Mouse (Mus musculus) heart, postnatal 0 days (tissue): ENCODE measurements around the gene Zscan22. TPM values are rescaled to one million over a fixed set of nuclear protein-coding genes. Genes with fewer than 3 reads are reported as not detected.

Source experiments
- ATAC-seq: fragments of 200-750 bp; cut with Nextera tagmentation; 2 replicates; pipeline ENCODE4 v1.8.0; 2017; ENCODE audit warnings: low read depth, moderate number of reproducible peaks, moderate library complexity; ENCODE audit not compliant: insufficient read depth
- DNase-seq: peaks from one replicate; pipeline ENCODE4 v3.0.0-alpha.2; 2016; ENCODE audit warnings: low spot score
- H3K27ac ChIP-seq: fragments of 300-500 bp; sonication (generic); 2 replicates; pipeline ENCODE4 v1.5.1; 2014; ENCODE audit warnings: low read depth, mild to moderate bottlenecking
- H3K27me3 ChIP-seq: fragments of 300-500 bp; sonication (generic); 2 replicates; pipeline ENCODE4 v1.6.1; 2014; ENCODE audit warnings: low read length, mixed read lengths; ENCODE audit not compliant: control insufficient read depth, insufficient read depth
- H3K36me3 ChIP-seq: fragments of 300-500 bp; sonication (generic); replicated peaks from 2 replicates; pipeline ENCODE4 v1.6.1; 2014; ENCODE audit warnings: low read length, mixed read lengths; ENCODE audit not compliant: control insufficient read depth, insufficient read depth
- H3K4me1 ChIP-seq: fragments of 300-500 bp; sonication (generic); 2 replicates; pipeline ENCODE4 v1.6.1; 2014; ENCODE audit warnings: antibody characterized with exemption; ENCODE audit not compliant: control insufficient read depth, insufficient read depth
- H3K4me2 ChIP-seq: fragments of 300-500 bp; sonication (generic); 2 replicates; pipeline ENCODE4 v1.6.1; 2014; ENCODE audit warnings: low read depth, mild to moderate bottlenecking, low read length, moderate library complexity
- H3K4me3 ChIP-seq: fragments of 300-500 bp; sonication (generic); 2 replicates; pipeline ENCODE4 v1.5.1; 2014; ENCODE audit warnings: low read depth, low read length
- H3K9ac ChIP-seq: fragments of 300-500 bp; sonication (generic); replicated peaks from 2 replicates; pipeline ENCODE4 v1.6.1; 2014; ENCODE audit warnings: low read depth, low read length, mixed read lengths
- H3K9me3 ChIP-seq: fragments of 300-500 bp; sonication (generic); replicated peaks from 2 replicates; pipeline ENCODE4 v1.6.1; 2016; ENCODE audit warnings: low read length; ENCODE audit not compliant: control insufficient read depth
- CTCF ChIP-seq: IDR thresholded peaks from 2 replicates; pipeline ENCODE4 v1.5.1; 2016; ENCODE audit warnings: antibody characterized with exemption, control low read depth, low read depth
- EP300 ChIP-seq: IDR thresholded peaks from 2 replicates; pipeline ENCODE4 v1.6.1; 2016; ENCODE audit warnings: antibody characterized with exemption, low read depth
- WGBS: fragments of 180-500 bp; shearing (Covaris S2); extraction: QIAGEN DNeasy Blood & Tissue Kit; methylation state at CpG from one replicate; pipeline ENCODE4 v1.1.7; 2014; 5-methylcytosine and 5-hydroxymethylcytosine counted together
- polyA plus RNA-seq: library from polyadenylated mRNA; unstranded; fragments of >200 nt; fragmentation: Nextera tagmentation; extraction: Ambion mirVana; gene quantifications from 2 replicates; pipeline ENCODE4 v1.2.1, GENCODE M21; 2015
- total RNA-seq: library from RNA; depleted of rRNA; stranded (reverse); fragments of >200 nt; gene quantifications from 2 replicates; pipeline ENCODE4 v1.2.3, GENCODE M21; 2014; ENCODE audit warnings: low replicate concordance

The Zscan22 gene
- total and polyA plus RNA-seq, 2 experiments from 2014 or later: 3.5 to 4.6 TPM

DNA sequence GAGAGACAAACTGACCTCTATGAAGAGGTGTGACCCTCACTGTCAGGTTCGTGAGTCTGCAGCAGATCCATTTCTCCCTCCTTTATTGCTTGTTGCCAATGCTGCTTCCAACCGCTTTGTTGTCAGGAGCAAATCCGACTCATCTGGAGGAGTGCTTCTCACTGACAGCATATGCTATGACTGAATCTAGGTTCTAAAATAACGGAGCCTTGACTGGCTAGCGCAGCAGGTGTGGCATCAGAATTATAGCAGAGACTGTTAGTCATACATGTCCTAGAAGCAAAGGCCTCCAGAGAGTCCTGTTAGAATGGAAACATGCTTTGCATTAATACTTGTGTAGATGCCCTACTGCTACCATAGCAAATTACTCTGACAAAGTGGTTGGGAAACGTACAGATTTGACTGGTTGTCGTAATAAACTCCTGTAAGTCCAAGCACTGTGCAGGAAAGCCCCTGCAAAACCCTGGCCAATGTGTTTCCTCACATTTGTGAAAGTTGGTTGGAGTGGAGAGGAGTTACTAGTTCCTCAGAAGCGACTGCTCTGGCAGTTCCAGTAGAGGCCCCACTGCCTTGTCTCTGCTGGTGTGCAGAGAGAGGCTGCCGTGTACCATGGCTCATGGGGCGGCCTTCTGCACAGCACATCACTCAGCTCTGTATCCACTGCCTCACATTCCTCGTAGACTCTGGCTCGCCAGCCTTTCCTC, 10.9 kb upstream of the Zscan22 start:
- no peak overlapping the region for H3K4me2 ChIP-seq
- DNase-seq: no peak
- 87% methylated on average over 12 of the region's 12 CpGs for WGBS
- peaks cover 59% of the 10 kb centered on the region for H3K36me3 ChIP-seq
- no peak for TF ChIP-seq CTCF
- no peak for TF ChIP-seq EP300
- no peak overlapping the region for H3K9ac ChIP-seq
- no peaks in the 10 kb centered on the region for H3K9me3 ChIP-seq
- no peak for ATAC-seq
- H3K4me3 ChIP-seq: no peak overlapping the region
- H3K27ac ChIP-seq: no peak overlapping the region
- H3K4me1 ChIP-seq: peaks cover 3% of the 10 kb centered on the region
- no peaks in the 10 kb centered on the region for H3K27me3 ChIP-seq

DNA sequence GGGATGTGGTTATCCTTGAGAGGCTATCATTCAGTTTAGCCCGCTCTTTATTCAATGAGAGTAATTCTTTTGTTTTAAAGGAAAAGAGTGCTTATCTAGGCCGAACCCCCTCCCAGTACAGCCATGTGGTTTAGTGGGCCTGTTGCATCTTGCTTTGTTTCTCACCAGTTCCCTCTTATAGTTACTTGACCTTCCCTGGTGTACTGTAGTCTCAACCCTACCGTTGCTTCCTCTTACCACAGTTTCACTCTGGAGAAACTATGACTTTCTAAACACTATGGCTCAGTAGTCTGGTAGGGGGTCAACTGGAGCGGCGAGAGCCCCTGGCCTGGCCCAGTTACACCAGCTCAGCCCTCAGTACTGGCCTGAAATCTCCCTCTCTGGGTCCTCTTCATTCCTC, 10.0 kb upstream of the Zscan22 start:
- TF ChIP-seq CTCF: no peak
- TF ChIP-seq EP300: no peak
- no peak overlapping the region for H3K27ac ChIP-seq
- H3K9me3 ChIP-seq: no peaks in the 10 kb centered on the region
- ATAC-seq (no peak), DNase-seq (no peak)
- no peak overlapping the region for H3K4me3 ChIP-seq
- no peaks in the 10 kb centered on the region for H3K27me3 ChIP-seq
- WGBS: 92% methylated on average over 5 of the region's 5 CpGs
- H3K36me3 ChIP-seq: peaks cover 61% of the 10 kb centered on the region
- no peaks in the 10 kb centered on the region for H3K4me1 ChIP-seq
- H3K9ac ChIP-seq: no peak overlapping the region
- H3K4me2 ChIP-seq: no peak overlapping the region

DNA sequence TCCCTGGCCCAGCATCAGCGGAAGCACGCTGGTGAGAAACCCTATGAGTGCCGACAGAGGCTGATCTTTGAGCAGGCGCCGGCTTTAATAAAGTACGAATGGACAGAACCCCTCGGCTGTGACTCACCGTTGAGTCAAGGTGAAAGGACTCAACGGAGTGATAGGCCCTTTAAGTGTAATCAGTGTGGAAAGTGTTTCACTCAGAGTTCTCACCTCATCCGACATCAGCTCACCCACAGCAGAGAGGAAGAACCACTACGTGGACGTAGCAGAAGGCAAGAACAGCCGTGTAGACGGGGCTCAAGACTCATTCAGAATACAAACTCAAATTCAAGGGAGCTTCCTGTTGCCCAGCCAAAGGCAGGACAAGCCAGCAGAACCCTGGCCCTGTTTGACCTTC, 6.7 kb upstream of the Zscan22 start:
- ATAC-seq (no peak), DNase-seq (no peak)
- Histone ChIP-seq H3K27ac (no peak overlapping the region), H3K9me3 (no peaks in the 10 kb centered on the region), H3K4me2 (no peak overlapping the region), H3K4me1 (no peaks in the 10 kb centered on the region), H3K4me3 (no peak overlapping the region), H3K27me3 (no peaks in the 10 kb centered on the region), H3K9ac (no peak overlapping the region), H3K36me3 (peaks cover 44% of the 10 kb centered on the region)
- WGBS: 84% methylated on average over 14 of the region's 14 CpGs
- TF ChIP-seq CTCF: no peak
- TF ChIP-seq EP300: no peak

DNA sequence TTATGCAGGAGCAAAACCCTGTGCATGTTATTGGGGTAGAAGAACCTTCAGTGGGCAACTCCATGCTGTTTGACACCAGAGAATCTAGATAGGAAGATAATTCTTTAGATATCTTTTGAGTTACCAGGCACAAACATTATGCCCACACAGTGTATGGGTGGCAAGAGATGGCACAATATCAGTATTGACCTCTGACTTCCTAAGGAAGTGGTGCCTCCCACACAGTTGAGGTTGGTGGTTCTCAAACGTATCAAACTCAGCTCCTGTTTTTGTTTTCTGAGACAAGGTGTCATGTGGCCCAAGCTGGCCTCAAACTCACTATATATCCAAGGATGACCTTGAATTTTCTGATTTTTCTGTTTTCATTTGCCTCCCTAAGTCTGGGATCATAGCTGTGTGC, 6.3 kb upstream of the Zscan22 start:
- H3K4me1 ChIP-seq: no peaks in the 10 kb centered on the region
- H3K27me3 ChIP-seq: no peaks in the 10 kb centered on the region
- H3K27ac ChIP-seq: no peak overlapping the region
- ATAC-seq (no peak), DNase-seq (no peak)
- no peak overlapping the region for H3K9ac ChIP-seq
- TF ChIP-seq CTCF (no peak), EP300 (no peak)
- 53% methylated on average over 1 of the region's 1 CpGs for WGBS
- peaks cover 40% of the 10 kb centered on the region for H3K36me3 ChIP-seq
- H3K9me3 ChIP-seq: no peaks in the 10 kb centered on the region
- H3K4me2 ChIP-seq: no peak overlapping the region
- no peak overlapping the region for H3K4me3 ChIP-seq

DNA sequence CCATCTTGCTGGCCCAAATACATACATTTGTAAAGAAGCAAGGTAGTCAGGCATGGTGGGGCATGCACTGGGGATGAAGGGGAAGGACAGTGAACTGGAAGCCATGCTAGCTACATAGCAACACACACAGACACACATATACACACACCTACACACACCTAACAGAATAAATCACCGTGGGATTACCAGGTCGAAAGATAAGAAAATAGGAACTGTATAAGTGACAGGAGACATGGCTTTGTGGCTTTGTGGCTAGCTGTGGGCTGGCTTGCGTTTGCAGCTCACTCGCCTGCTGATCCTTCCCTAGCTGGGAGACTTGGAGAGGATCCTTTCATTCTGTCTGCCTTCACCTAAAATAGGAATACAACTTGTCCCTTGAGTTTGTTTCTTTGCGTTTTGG, 3.9 kb downstream of the Zscan22 start:
- WGBS: 85% methylated on average over 5 of the region's 5 CpGs
- no peaks in the 10 kb centered on the region for H3K9me3 ChIP-seq
- H3K27me3 ChIP-seq: no peaks in the 10 kb centered on the region
- H3K4me1 ChIP-seq: peaks cover 7% of the 10 kb centered on the region
- peaks cover 14% of the 10 kb centered on the region for H3K36me3 ChIP-seq
- no peak overlapping the region for H3K4me3 ChIP-seq
- no peak overlapping the region for H3K4me2 ChIP-seq
- no peak overlapping the region for H3K9ac ChIP-seq
- DNase-seq (no peak), ATAC-seq (no peak)
- H3K27ac ChIP-seq: no peak overlapping the region
- TF ChIP-seq EP300 (no peak), CTCF (no peak)

DNA sequence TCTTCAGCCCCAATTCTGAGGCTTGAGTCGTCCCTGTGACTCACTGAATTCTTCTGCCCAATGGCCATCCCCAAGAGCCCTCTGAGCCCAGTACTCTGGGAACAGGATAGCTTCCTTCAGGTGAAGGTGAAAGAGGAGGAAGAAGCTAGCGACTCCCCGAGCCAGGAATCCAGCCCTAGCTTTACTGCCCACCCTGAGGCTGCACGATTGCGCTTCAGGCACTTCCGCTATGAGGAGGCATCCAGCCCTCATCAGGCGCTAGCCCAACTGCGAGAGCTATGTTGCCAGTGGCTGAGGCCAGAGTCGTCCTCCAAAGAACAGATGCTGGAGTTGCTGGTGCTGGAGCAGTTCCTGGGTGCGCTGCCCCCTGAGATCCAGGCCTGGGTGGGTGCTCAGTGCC, 6.0 kb downstream of the Zscan22 start:
- no peak overlapping the region for H3K9ac ChIP-seq
- H3K4me1 ChIP-seq: peaks cover 2% of the 10 kb centered on the region
- DNase-seq: no peak
- no peak for TF ChIP-seq CTCF
- no peak for TF ChIP-seq EP300
- H3K27ac ChIP-seq: no peak overlapping the region
- 54% methylated on average over 10 of the region's 10 CpGs for WGBS
- no peaks in the 10 kb centered on the region for H3K9me3 ChIP-seq
- ATAC-seq: no peak
- peaks cover 35% of the 10 kb centered on the region for H3K36me3 ChIP-seq
- H3K27me3 ChIP-seq: no peaks in the 10 kb centered on the region
- H3K4me3 ChIP-seq: no peak overlapping the region
- H3K4me2 ChIP-seq: no peak overlapping the region
